Mouse (Mus musculus) kidney, postnatal 14 days (tissue): ENCODE data around the gene C030005K15Rik.
A peak's percentile ranks its signal among the peaks of the same experiment; 100 is the strongest.
"Not testable (repeated sequence)": the region's sequence is repeated elsewhere in the genome, so short reads cannot be mapped to it uniquely, and the experiment has no call there.

Source experiments
- DNase-seq: peaks from one replicate; pipeline ENCODE4 v3.0.0; 2022; ENCODE audit warnings: mixed read lengths

C030005K15Rik gene

GRCm38 (mm10) chr10:97726655-97727054, at the start of gene C030005K15Rik:
TSS of gene C030005K15Rik (minus strand) at chr10:97726755.
- not testable (repeated sequence) for DNase-seq

GRCm38 (mm10) chr10:97768171-97768749, 41.7 kb upstream of the C030005K15Rik start:
- DNase-seq: no peak

- no peak for DNase-seq
These were observed 27.3 kb upstream of the C030005K15Rik start for GRCm38 (mm10) chr10:97753821-97754220.

GRCm38 (mm10) chr10:97747231-97747630, 20.7 kb upstream of the C030005K15Rik start:
- DNase-seq: no peak

- DNase-seq: no peak
These were observed 626 bp downstream of the C030005K15Rik start for GRCm38 (mm10) chr10:97725929-97726328.

GRCm38 (mm10) chr10:97722709-97723108, 3.8 kb downstream of the C030005K15Rik start:
- no peak for DNase-seq

GRCm38 (mm10) chr10:97720625-97721024, 5.9 kb downstream of the C030005K15Rik start:
- DNase-seq: peak; percentile 60

GRCm38 (mm10) chr10:97718021-97718420, 8.5 kb downstream of the C030005K15Rik start:
- no peak for DNase-seq

GRCm38 (mm10) chr10:97717233-97717632, 9.3 kb downstream of the C030005K15Rik start:
- no peak for DNase-seq

- DNase-seq: no peak
These were observed 11.2 kb downstream of the C030005K15Rik start for GRCm38 (mm10) chr10:97715289-97715906.

- no peak for DNase-seq
These were observed 12.0 kb downstream of the C030005K15Rik start for GRCm38 (mm10) chr10:97714584-97714983.

GRCm38 (mm10) chr10:97712687-97713086, 13.9 kb downstream of the C030005K15Rik start:
- DNase-seq: peak; percentile 32

GRCm38 (mm10) chr10:97704562-97704961, 22.0 kb downstream of the C030005K15Rik start:
- DNase-seq: peak; percentile 42

- DNase-seq: no peak
These were observed 24.2 kb downstream of the C030005K15Rik start for GRCm38 (mm10) chr10:97702321-97702720.

GRCm38 (mm10) chr10:97693398-97694135, 33.0 kb downstream of the C030005K15Rik start:
- DNase-seq: no peak

- no peak for DNase-seq
These were observed 33.6 kb downstream of the C030005K15Rik start, which contains the start of gene Ccer1 for GRCm38 (mm10) chr10:97692913-97693312. TSS of gene Ccer1 (plus strand) at chr10:97693059.

GRCm38 (mm10) chr10:97689425-97689824, 37.1 kb downstream of the C030005K15Rik start:
- no peak for DNase-seq

GRCm38 (mm10) chr10:97687198-97687597, 39.4 kb downstream of the C030005K15Rik start:
- DNase-seq: no peak

- DNase-seq: no peak
These were observed 43.6 kb downstream of the C030005K15Rik start for GRCm38 (mm10) chr10:97682981-97683380.
